Mouse (Mus musculus) forebrain, embryonic 11.5 days (tissue): ENCODE data around the gene Hoxc11. TPM values are rescaled to one million over a fixed set of nuclear protein-coding genes. Genes with fewer than 3 reads are reported as not detected.

Experiments
- ATAC-seq: fragments of 200-750 bp; cut with Nextera tagmentation; replicated peaks from 2 replicates; pipeline ENCODE4 v1.8.0; 2017; ENCODE audit warnings: moderate TSS enrichment; ENCODE audit not compliant: low FRiP score
- DNase-seq: peaks from one replicate; pipeline ENCODE4 v3.0.0-alpha.2; 2017; ENCODE audit warnings: low spot score
- H3K27ac ChIP-seq: fragments of 300-500 bp; sonication (generic); 2 replicates; pipeline ENCODE4 v1.5.1; 2014; ENCODE audit warnings: low read depth, low read length
- H3K27me3 ChIP-seq: fragments of 300-500 bp; sonication (generic); 2 replicates; pipeline ENCODE4 v1.6.1; 2014; ENCODE audit warnings: mild to moderate bottlenecking, low read length, mixed read lengths; ENCODE audit not compliant: control insufficient read depth, insufficient read depth
- H3K36me3 ChIP-seq: fragments of 300-500 bp; sonication (generic); 2 replicates; pipeline ENCODE4 v1.6.1; 2014; ENCODE audit warnings: mild to moderate bottlenecking, low read length, moderate library complexity, mixed read lengths; ENCODE audit not compliant: control insufficient read depth, insufficient read depth
- H3K4me1 ChIP-seq: fragments of 300-500 bp; sonication (generic); replicated peaks from 2 replicates; pipeline ENCODE4 v1.6.1; 2014; ENCODE audit warnings: low read length, mixed read lengths; ENCODE audit not compliant: control insufficient read depth, insufficient read depth
- H3K4me2 ChIP-seq: fragments of 300-500 bp; sonication (generic); 2 replicates; pipeline ENCODE4 v1.6.1; 2014; ENCODE audit warnings: low read depth, mild to moderate bottlenecking, low read length, moderate library complexity, mixed read lengths; ENCODE audit not compliant: severe bottlenecking
- H3K4me3 ChIP-seq: fragments of 300-500 bp; sonication (generic); 2 replicates; pipeline ENCODE4 v1.5.1; 2014; ENCODE audit warnings: low read depth, low read length
- H3K9ac ChIP-seq: fragments of 300-500 bp; sonication (generic); 2 replicates; pipeline ENCODE4 v1.6.1; 2014; ENCODE audit warnings: low read length
- H3K9me3 ChIP-seq: fragments of 300-500 bp; sonication (generic); 2 replicates; pipeline ENCODE4 v1.6.1; 2016; ENCODE audit warnings: low read length, mixed read lengths; ENCODE audit not compliant: control insufficient read depth
- WGBS: fragments of 180-500 bp; shearing (Covaris S2); extraction: QIAGEN DNeasy Blood & Tissue Kit; methylation state at CpG from one replicate; pipeline ENCODE4 v1.1.7; 2014; 5-methylcytosine and 5-hydroxymethylcytosine counted together
- polyA plus RNA-seq: library from polyadenylated mRNA; unstranded; fragments of >200 nt; fragmentation: Nextera tagmentation; extraction: Ambion mirVana; gene quantifications from 2 replicates; pipeline ENCODE4 v1.2.1, GENCODE M21; 2014

Gene Hoxc11
- polyA plus RNA-seq, 1 experiment from 2014 or later = not detected

DNA sequence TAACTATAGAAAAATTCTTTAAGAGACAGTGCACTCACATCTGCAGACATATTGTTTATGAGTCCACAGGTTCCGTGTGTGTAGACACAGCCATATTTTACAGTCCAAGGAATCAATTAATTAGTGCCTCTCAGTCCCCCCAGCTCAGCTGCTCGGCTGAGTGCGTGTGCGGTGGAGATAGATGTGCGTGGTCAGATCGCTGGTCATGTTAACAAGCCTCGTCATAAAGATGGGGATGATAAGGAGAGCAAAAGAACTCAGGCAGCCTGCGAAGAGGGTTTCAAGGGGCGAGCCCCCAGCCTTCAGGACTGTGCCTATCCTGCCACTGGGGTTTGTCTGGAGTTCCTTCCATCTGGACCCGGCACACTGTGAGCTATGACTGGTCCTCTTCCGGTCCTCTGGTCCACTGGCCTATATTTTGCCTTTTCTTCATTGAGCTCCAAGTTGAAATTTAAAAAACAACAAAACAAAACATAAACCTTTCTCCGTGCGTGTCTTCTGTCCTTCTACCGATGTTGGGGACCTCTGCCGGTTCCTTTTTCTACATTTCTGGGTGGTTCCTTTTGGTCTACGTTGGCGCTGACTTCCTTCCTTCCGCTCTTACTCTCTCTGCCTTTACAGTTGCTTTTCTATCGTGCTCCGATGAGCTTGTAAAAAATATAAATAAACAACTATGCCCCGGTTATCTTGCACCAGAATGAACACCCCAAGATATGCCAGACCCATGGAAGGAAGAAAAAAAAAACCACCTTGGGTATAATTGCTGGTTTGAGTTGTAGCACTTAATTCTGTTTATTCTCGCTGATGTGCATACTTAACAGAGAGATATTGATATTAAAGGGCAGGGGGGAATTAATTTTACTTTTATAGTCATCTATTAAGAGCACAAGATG lies 8.8 kb upstream of the Hoxc11 start:
- Histone ChIP-seq H3K4me2 (no peak overlapping the region), H3K4me1 (no peaks in the 10 kb centered on the region; the same call in 1 of the 2 replicates), H3K36me3 (no peaks in the 10 kb centered on the region), H3K9me3 (no peaks in the 10 kb centered on the region), H3K4me3 (no peak overlapping the region), H3K27ac (no peak overlapping the region), H3K27me3 (peaks cover 97% of the 10 kb centered on the region), H3K9ac (no peak overlapping the region)
- DNase-seq = peak; percentile 49
- WGBS = 9% methylated on average over 22 of the region's 22 CpGs
- no peak for ATAC-seq

GRCm38 (mm10) chr15:102947276-102947675 lies 7.0 kb upstream of the Hoxc11 start:
- Histone ChIP-seq H3K36me3 (no peaks in the 10 kb centered on the region), H3K4me3 (no peak overlapping the region), H3K9me3 (no peaks in the 10 kb centered on the region), H3K27ac (no peak overlapping the region), H3K9ac (no peak overlapping the region), H3K4me2 (no peak overlapping the region), H3K4me1 (no peaks in the 10 kb centered on the region; the same call in 1 of the 2 replicates), H3K27me3 (peaks cover 97% of the 10 kb centered on the region)
- no peak for ATAC-seq
- 3% methylated on average over 9 of the region's 9 CpGs for WGBS
- no peak for DNase-seq

- ATAC-seq (no peak), DNase-seq (no peak)
- Histone ChIP-seq H3K4me3 (no peak overlapping the region), H3K4me2 (no peak overlapping the region), H3K9ac (no peak overlapping the region), H3K27ac (no peak overlapping the region), H3K36me3 (no peaks in the 10 kb centered on the region), H3K9me3 (no peaks in the 10 kb centered on the region), H3K27me3 (peaks cover 97% of the 10 kb centered on the region), H3K4me1 (no peaks in the 10 kb centered on the region)
- WGBS = 8% methylated on average over 2 of the region's 2 CpGs
Measured at GRCm38 (mm10) chr15:102948842-102949241, 5.4 kb upstream of the Hoxc11 start.

DNA sequence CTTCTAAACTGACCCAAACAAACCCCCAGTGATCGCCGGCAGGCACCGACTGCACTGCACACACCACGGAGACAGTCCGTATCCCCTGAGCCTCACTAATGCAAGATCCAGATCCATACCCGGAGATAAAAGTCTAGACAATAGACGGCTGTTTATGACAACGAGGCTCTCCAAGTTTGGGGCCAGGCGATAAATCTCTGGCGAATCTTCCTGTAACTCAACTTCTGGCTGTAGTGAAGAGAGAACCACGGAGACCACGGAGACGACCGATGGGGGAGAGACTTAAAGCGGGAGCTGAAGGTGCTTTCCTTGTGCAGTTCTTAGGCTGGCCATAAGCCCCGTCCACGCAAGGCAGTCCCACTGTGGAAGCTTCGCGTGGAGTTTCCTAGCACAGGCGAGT lies 4.5 kb upstream of the Hoxc11 start:
- H3K9me3 ChIP-seq = no peaks in the 10 kb centered on the region

GRCm38 (mm10) chr15:102950877-102951276 lies 3.4 kb upstream of the Hoxc11 start:
- H3K4me1 ChIP-seq = no peaks in the 10 kb centered on the region
- ATAC-seq = no peak
- H3K9me3 ChIP-seq = no peaks in the 10 kb centered on the region
- DNase-seq = no peak
- peaks cover 98% of the 10 kb centered on the region for H3K27me3 ChIP-seq
- H3K36me3 ChIP-seq = no peaks in the 10 kb centered on the region
- 8% methylated on average over 2 of the region's 2 CpGs for WGBS
- no peak overlapping the region for H3K4me2 ChIP-seq
- no peak overlapping the region for H3K4me3 ChIP-seq
- H3K9ac ChIP-seq = no peak overlapping the region
- no peak overlapping the region for H3K27ac ChIP-seq

More for the DNA sequence above, 4.5 kb upstream of the Hoxc11 start:
- 3% methylated on average over 20 of the region's 20 CpGs for WGBS
- ATAC-seq (no peak), DNase-seq (peak; percentile 53)
- no peak overlapping the region for H3K27ac ChIP-seq
- H3K4me1 ChIP-seq = no peaks in the 10 kb centered on the region
- no peaks in the 10 kb centered on the region for H3K36me3 ChIP-seq
- H3K27me3 ChIP-seq = peaks cover 98% of the 10 kb centered on the region
- H3K9ac ChIP-seq = no peak overlapping the region
- H3K4me3 ChIP-seq = no peak overlapping the region
- H3K4me2 ChIP-seq = no peak overlapping the region

- DNase-seq (no peak), ATAC-seq (no peak)
- 3% methylated on average over 6 of the region's 6 CpGs for WGBS
- H3K9me3 ChIP-seq = no peaks in the 10 kb centered on the region
- H3K4me2 ChIP-seq = no peak overlapping the region
- H3K36me3 ChIP-seq = no peaks in the 10 kb centered on the region
- H3K27ac ChIP-seq = no peak overlapping the region
- H3K4me3 ChIP-seq = no peak overlapping the region
- peaks cover 99% of the 10 kb centered on the region for H3K27me3 ChIP-seq
- no peaks in the 10 kb centered on the region for H3K4me1 ChIP-seq
- H3K9ac ChIP-seq = no peak overlapping the region
Measured at GRCm38 (mm10) chr15:102953561-102953960, 666 bp upstream of the Hoxc11 start.

DNA sequence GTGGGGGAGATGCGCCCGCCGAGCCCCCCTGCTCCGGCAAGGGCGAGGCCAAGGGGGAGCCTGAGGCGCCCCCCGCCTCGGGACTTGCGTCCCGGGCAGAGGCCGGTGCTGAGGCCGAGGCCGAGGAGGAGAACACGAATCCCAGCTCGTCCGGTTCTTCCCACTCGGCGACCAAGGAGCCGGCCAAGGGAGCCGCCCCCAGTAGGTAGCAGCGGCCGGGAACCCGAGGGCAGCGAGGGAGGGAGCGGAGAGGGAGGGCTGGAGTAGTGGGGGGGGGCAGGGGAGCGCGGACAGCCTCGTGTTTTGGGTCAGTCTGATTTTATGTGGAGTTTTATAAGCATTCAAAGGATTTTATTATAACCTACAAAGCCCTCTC lies 768 bp downstream of the Hoxc11 start:
- DNase-seq (no peak), ATAC-seq (no peak)
- Histone ChIP-seq H3K4me3 (no peak overlapping the region), H3K9me3 (no peaks in the 10 kb centered on the region), H3K36me3 (no peaks in the 10 kb centered on the region), H3K4me1 (no peaks in the 10 kb centered on the region), H3K9ac (no peak overlapping the region), H3K27me3 (peaks cover 98% of the 10 kb centered on the region), H3K27ac (no peak overlapping the region), H3K4me2 (no peak overlapping the region)
- WGBS = under 1% methylated on average over 28 of the region's 28 CpGs

DNA sequence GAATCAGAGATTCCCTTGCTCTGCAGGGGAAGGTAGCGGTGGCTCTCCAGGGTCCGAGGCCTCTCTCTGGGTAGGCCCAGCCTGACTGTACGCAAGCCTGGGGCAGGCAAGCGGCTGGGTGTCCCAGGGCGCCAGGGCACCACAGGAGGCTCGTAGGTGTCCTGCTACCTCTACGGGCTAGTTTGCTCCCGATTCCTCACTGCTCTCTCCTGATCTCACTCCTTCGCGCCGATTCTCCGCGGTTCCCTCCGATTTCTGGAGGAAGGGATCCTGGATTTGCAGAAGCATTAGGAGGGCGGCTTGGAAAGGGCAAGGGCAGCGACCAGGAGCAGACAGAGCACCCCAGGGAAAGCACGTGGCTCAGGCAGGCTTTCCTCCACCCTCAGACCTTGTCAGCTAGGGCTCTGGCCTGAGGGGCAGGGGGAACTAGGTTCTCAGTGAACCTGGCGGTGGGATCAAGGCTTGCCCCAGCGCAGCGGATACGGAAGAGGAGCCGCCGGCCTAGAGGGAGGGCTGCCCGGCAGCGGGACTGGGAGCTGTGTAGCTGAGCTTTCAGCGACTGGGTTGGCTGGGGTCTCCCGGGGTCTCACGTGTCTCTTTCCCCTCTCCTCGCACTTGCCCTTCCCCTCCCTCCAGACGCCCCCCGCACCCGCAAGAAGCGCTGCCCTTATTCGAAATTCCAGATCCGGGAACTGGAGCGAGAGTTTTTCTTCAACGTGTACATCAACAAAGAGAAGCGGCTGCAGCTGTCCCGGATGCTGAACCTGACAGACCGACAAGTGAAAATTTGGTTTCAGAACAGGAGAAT lies 1.8 kb downstream of the Hoxc11 start:
- under 1% methylated on average over 39 of the region's 40 CpGs for WGBS
- no peak overlapping the region for H3K27ac ChIP-seq
- no peak overlapping the region for H3K4me3 ChIP-seq
- no peak overlapping the region for H3K4me2 ChIP-seq
- DNase-seq = no peak
- ATAC-seq = no peak
- H3K9ac ChIP-seq = no peak overlapping the region
- no peaks in the 10 kb centered on the region for H3K4me1 ChIP-seq
- no peaks in the 10 kb centered on the region for H3K36me3 ChIP-seq
- H3K27me3 ChIP-seq = peaks cover 98% of the 10 kb centered on the region
- no peaks in the 10 kb centered on the region for H3K9me3 ChIP-seq
